Mouse (Mus musculus): ENCODE measurements around the gene Rassf2. TPM values are rescaled to one million over a fixed set of nuclear protein-coding genes. Genes with fewer than 3 reads are reported as not detected.
A peak's percentile ranks its signal among the peaks of the same experiment; 100 is the strongest.

The Rassf2 gene
- polyA plus RNA-seq, 1 experiment from 2014 or later, result 12.0 TPM

DNA sequence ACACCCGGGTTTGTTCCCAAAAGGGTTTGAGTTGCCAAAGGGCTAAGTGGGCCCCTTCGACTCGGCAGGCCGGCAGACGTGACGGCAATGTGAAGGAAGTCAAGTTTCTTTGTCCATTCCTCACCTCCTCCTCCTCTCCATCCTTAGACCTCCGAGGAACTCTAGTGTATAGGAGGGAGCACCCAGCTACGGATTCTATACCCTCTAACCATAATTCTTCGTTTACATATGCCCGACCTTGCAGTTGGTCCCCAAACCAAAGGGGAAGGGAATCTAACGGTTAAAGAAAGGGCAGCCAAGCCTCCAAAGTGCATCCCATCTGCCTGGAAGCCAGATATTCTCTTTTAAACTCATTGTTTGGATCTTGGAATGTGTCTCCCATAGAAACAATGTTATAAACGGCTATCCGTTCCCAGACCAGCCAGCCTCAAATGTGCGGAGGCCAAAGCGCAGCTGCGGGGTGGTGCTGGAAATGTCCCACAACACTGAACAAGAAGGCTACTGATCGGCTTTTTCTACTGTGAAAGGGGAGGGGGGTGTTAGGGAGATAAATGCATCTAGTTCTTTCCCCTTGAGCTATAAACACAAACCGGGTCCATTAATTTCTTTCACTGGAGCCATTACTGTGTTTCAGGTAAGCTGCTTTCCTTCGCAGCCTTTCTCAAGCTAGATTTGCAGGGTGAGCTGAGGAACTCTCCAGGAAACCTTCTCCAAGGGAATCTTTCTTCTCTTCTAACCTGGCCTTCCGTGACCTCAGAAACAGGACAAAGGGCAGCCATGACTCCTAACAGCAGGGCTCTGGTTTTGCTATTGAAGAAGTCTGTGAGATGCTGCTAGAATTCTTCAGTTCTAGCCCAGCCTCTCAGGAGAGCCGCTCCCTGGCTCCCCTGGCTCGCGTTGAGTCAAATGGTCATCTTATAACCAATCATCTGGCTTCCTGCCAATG lies 633 bp upstream of the Rassf2 start:
- peak; percentile 70 for DNase-seq (ENCODE audit: low spot score)
- H3K9me3 ChIP-seq (ENCODE audit: control insufficient read depth, low read length), result no peaks in the 10 kb centered on the region
- H3K27me3 ChIP-seq (replicated peaks; ENCODE audit: control insufficient read depth, insufficient read depth, low read length), result peaks cover 16% of the 10 kb centered on the region
- no peaks in the 10 kb centered on the region for H3K36me3 ChIP-seq (ENCODE audit: control insufficient read depth, insufficient read depth, low read length)
- H3K9ac ChIP-seq (ENCODE audit: low read length), result peak overlapping the region; percentile 50
- peak overlapping the region; percentile 95 for H3K4me2 ChIP-seq (ENCODE audit: low read length)
- peak; percentile 9; the same call in 1 of the 2 replicates for ATAC-seq (replicated peaks; ENCODE audit: low FRiP score, low TSS enrichment, low read depth)
- WGBS, result 16% methylated on average over 23 of the region's 23 CpGs
- peaks cover 11% of the 10 kb centered on the region; the same call in 1 of the 2 replicates for H3K4me1 ChIP-seq (replicated peaks; ENCODE audit: control insufficient read depth, insufficient read depth, low read length)
- peak overlapping the region; percentile 80 for H3K27ac ChIP-seq (ENCODE audit: low read depth)
- peak overlapping the region; percentile 52 for H3K4me3 ChIP-seq (ENCODE audit: low read depth, low read length)

DNA sequence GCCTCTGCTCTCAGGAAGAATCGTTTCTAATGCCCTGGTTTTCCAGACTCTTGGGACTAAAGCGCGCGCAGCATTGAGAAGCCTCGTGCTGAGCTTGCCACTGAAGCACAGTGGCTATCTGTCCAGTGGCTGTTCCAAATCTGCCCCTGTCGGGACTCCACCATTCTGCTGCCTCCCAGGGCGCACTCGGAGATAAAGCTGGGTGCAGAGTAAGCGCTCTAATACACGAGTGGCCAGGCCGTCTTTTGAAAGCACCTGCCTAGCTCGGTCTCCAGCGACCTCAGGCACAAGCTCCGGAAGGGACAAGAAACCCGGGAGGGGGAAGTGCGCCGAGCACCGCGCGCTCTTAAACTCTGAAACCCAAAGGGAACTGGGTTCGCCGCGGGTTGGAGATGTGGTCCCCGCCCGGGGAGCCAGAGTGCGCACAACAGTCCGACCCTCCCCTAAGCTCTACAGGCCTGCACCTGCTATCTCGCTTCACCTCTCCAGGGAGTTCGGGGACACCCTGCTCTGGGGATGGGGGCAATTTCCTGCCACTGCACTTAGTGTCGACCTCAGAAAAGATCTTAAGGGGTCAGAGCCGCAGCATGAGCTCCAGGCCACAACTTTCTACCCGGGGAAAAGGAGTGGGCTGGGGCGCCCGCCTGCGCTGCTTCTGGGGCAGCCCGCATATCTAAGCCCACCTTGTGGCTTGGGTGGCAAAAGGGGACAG lies 1.0 kb downstream of the Rassf2 start:
- peak overlapping the region; percentile 52 for H3K4me3 ChIP-seq (ENCODE audit: low read depth, low read length)
- peaks cover 16% of the 10 kb centered on the region for H3K27me3 ChIP-seq (replicated peaks; ENCODE audit: control insufficient read depth, insufficient read depth, low read length)
- no peaks in the 10 kb centered on the region for H3K36me3 ChIP-seq (ENCODE audit: control insufficient read depth, insufficient read depth, low read length)
- ATAC-seq (replicated peaks; ENCODE audit: low FRiP score, low TSS enrichment, low read depth), result peak; percentile 42
- H3K9ac ChIP-seq (ENCODE audit: low read length), result peak overlapping the region; percentile 45
- WGBS, result 1% methylated on average over 36 of the region's 36 CpGs
- DNase-seq (ENCODE audit: low spot score), result peak; percentile 76
- peak overlapping the region; percentile 95 for H3K4me2 ChIP-seq (ENCODE audit: low read length)
- 0 out of 2 replicates have a peak overlapping the region, but pooled peaks have one; percentile 11 for H3K27ac ChIP-seq (ENCODE audit: low read depth)
- peaks cover 11% of the 10 kb centered on the region; the same call in 1 of the 2 replicates for H3K4me1 ChIP-seq (replicated peaks; ENCODE audit: control insufficient read depth, insufficient read depth, low read length)
- H3K9me3 ChIP-seq (ENCODE audit: control insufficient read depth, low read length), result no peaks in the 10 kb centered on the region

DNA sequence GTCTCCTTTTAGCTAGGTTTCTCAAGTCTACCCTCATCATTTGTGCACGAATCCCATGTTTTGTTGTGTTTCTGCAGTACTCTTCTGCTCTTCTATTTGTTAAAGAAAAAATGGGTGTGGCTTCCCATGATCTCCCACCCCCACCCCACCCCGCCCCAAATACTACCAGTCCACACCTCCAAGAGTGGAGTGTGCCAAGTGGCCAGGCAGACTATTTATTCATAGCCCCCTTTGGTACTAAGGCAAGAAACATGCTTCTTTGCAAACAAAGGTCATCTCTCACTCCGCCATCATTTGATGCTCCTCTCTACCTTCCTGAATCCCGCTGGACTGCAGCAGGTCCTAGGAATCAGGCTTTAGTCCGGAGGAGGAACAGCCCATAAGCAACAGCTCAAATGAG lies 2.0 kb downstream of the Rassf2 start:
- Histone ChIP-seq H3K27me3 (replicated peaks; ENCODE audit: control insufficient read depth, insufficient read depth, low read length) (peaks cover 16% of the 10 kb centered on the region), H3K9me3 (ENCODE audit: control insufficient read depth, low read length) (no peaks in the 10 kb centered on the region), H3K4me1 (replicated peaks; ENCODE audit: control insufficient read depth, insufficient read depth, low read length) (peaks cover 11% of the 10 kb centered on the region; the same call in 1 of the 2 replicates), H3K36me3 (ENCODE audit: control insufficient read depth, insufficient read depth, low read length) (no peaks in the 10 kb centered on the region), H3K4me2 (ENCODE audit: low read length) (peak overlapping the region; percentile 95), H3K4me3 (ENCODE audit: low read depth, low read length) (no peak overlapping the region), H3K27ac (ENCODE audit: low read depth) (no peak overlapping the region), H3K9ac (ENCODE audit: low read length) (no peak overlapping the region)
- no peak for DNase-seq (ENCODE audit: low spot score)
- no peak for ATAC-seq (replicated peaks; ENCODE audit: low FRiP score, low TSS enrichment, low read depth)
- 50% methylated on average over 5 of the region's 5 CpGs for WGBS

DNA sequence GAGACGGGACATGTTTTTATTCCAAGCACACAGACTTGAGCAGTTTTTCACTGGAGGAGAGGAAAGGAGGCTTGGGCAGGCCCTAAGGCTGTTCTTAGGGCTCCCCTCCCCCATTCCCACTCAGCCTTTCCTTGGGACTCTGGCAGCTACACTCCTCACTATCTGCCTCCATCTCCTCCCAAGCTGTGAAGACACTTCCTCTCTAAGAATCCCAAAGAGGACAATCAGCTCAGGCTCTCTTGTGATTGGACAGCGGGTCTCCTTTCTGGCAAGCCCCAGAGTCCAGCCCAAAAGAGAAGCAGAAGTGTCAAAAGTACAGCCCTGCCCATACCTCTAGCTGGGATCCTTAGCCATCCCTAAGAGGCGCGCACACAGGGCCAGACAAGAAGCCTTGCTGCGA lies 2.7 kb downstream of the Rassf2 start:
- H3K4me1 ChIP-seq (replicated peaks; ENCODE audit: control insufficient read depth, insufficient read depth, low read length), result peaks cover 11% of the 10 kb centered on the region; the same call in 1 of the 2 replicates
- no peaks in the 10 kb centered on the region for H3K36me3 ChIP-seq (ENCODE audit: control insufficient read depth, insufficient read depth, low read length)
- peaks cover 16% of the 10 kb centered on the region for H3K27me3 ChIP-seq (replicated peaks; ENCODE audit: control insufficient read depth, insufficient read depth, low read length)
- H3K4me2 ChIP-seq (ENCODE audit: low read length), result no peak overlapping the region; the same call in 1 of the 2 replicates
- H3K4me3 ChIP-seq (ENCODE audit: low read depth, low read length), result no peak overlapping the region
- H3K27ac ChIP-seq (ENCODE audit: low read depth), result no peak overlapping the region
- no peaks in the 10 kb centered on the region for H3K9me3 ChIP-seq (ENCODE audit: control insufficient read depth, low read length)
- ATAC-seq (replicated peaks; ENCODE audit: low FRiP score, low TSS enrichment, low read depth), result no peak
- 71% methylated on average over 5 of the region's 5 CpGs for WGBS
- H3K9ac ChIP-seq (ENCODE audit: low read length), result no peak overlapping the region
- no peak for DNase-seq (ENCODE audit: low spot score)

DNA sequence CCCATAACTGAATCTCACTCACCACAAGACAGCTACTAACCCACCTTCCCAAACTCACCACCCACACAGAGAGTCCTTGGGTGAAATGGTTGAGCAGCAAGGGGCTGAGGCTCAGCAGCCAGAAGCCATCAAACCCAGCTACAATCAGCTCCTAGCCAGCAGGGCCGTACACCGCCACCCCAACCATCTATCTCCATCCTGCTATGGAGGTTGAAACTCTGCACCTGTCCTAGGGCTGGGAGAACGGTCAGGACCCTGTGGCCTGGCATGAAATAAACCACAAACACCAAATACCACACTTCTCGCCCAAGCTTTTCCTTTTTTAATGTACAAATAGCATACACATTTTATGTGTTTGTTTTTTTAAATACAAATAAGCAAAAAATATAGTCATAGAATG lies 6.0 kb downstream of the Rassf2 start:
- 82% methylated on average over 4 of the region's 4 CpGs for WGBS

DNA sequence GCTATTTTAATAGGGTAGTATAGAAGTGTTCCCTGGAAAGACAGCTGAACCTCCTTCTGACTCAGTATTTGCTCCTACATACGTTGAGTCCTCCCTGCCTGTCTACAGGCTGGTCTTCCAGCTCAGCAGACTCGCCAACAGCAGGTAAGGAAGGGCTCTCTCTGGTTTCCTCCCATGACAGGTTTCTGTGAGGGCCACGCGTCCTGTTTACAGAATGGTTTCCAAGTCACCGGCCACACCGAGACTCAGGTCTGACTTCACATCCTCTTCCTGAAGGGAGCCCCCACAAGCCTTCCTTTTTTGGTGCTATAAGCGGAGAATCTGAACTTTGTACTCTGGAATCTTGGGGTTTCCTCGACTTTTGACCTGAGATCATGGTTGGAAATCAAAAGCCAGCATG lies 7.4 kb downstream of the Rassf2 start:
- 69% methylated on average over 8 of the region's 8 CpGs for WGBS
- Histone ChIP-seq H3K27ac (ENCODE audit: low read depth) (no peak overlapping the region), H3K4me3 (ENCODE audit: low read depth, low read length) (no peak overlapping the region), H3K4me2 (ENCODE audit: low read length) (no peak overlapping the region), H3K27me3 (replicated peaks; ENCODE audit: control insufficient read depth, insufficient read depth, low read length) (no peaks in the 10 kb centered on the region; the same call in 1 of the 2 replicates), H3K4me1 (replicated peaks; ENCODE audit: control insufficient read depth, insufficient read depth, low read length) (0 out of 2 replicates have a peak, but pooled peaks cover 3% of the 10 kb centered on the region), H3K9ac (ENCODE audit: low read length) (no peak overlapping the region), H3K36me3 (ENCODE audit: control insufficient read depth, insufficient read depth, low read length) (no peaks in the 10 kb centered on the region), H3K9me3 (ENCODE audit: control insufficient read depth, low read length) (no peaks in the 10 kb centered on the region)
- DNase-seq (ENCODE audit: low spot score) (no peak), ATAC-seq (replicated peaks; ENCODE audit: low FRiP score, low TSS enrichment, low read depth) (no peak)

More for the DNA sequence above, 6.0 kb downstream of the Rassf2 start:
- Histone ChIP-seq H3K27ac (ENCODE audit: low read depth) (no peak overlapping the region), H3K9me3 (ENCODE audit: control insufficient read depth, low read length) (no peaks in the 10 kb centered on the region), H3K9ac (ENCODE audit: low read length) (no peak overlapping the region), H3K36me3 (ENCODE audit: control insufficient read depth, insufficient read depth, low read length) (no peaks in the 10 kb centered on the region), H3K4me1 (replicated peaks; ENCODE audit: control insufficient read depth, insufficient read depth, low read length) (peaks cover 5% of the 10 kb centered on the region; the same call in 1 of the 2 replicates), H3K4me3 (ENCODE audit: low read depth, low read length) (no peak overlapping the region), H3K27me3 (replicated peaks; ENCODE audit: control insufficient read depth, insufficient read depth, low read length) (peaks cover 10% of the 10 kb centered on the region), H3K4me2 (ENCODE audit: low read length) (no peak overlapping the region)
- ATAC-seq (replicated peaks; ENCODE audit: low FRiP score, low TSS enrichment, low read depth) (no peak), DNase-seq (ENCODE audit: low spot score) (no peak)

DNA sequence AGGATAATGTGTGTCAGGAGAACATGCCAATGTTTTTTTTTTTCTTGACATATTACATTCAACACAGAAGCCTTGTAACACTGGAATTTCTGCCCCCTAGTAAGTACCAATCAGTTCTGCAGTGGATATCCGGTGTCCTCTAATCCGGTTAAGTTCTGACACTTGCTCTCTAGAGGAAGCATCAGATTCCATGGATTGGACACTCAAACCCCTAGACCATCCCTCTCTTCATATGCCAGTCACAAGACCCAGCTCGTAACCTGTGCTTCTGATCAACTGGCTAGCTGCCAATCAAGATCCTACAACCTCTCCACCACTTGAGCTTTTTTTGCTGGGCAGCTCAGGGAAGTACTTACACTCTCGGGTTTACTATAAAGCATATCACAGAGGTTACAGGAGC lies 8.4 kb downstream of the Rassf2 start:
- no peak overlapping the region for H3K4me3 ChIP-seq (ENCODE audit: low read depth, low read length)
- H3K4me1 ChIP-seq (replicated peaks; ENCODE audit: control insufficient read depth, insufficient read depth, low read length), result 0 out of 2 replicates have a peak, but pooled peaks cover 5% of the 10 kb centered on the region
- DNase-seq (ENCODE audit: low spot score), result no peak
- H3K27me3 ChIP-seq (replicated peaks; ENCODE audit: control insufficient read depth, insufficient read depth, low read length), result no peaks in the 10 kb centered on the region
- H3K36me3 ChIP-seq (ENCODE audit: control insufficient read depth, insufficient read depth, low read length), result no peaks in the 10 kb centered on the region
- H3K9me3 ChIP-seq (ENCODE audit: control insufficient read depth, low read length), result no peaks in the 10 kb centered on the region
- 73% methylated on average over 4 of the region's 4 CpGs for WGBS
- no peak overlapping the region for H3K9ac ChIP-seq (ENCODE audit: low read length)
- no peak overlapping the region for H3K27ac ChIP-seq (ENCODE audit: low read depth)
- no peak for ATAC-seq (replicated peaks; ENCODE audit: low FRiP score, low TSS enrichment, low read depth)
- no peak overlapping the region for H3K4me2 ChIP-seq (ENCODE audit: low read length)

DNA sequence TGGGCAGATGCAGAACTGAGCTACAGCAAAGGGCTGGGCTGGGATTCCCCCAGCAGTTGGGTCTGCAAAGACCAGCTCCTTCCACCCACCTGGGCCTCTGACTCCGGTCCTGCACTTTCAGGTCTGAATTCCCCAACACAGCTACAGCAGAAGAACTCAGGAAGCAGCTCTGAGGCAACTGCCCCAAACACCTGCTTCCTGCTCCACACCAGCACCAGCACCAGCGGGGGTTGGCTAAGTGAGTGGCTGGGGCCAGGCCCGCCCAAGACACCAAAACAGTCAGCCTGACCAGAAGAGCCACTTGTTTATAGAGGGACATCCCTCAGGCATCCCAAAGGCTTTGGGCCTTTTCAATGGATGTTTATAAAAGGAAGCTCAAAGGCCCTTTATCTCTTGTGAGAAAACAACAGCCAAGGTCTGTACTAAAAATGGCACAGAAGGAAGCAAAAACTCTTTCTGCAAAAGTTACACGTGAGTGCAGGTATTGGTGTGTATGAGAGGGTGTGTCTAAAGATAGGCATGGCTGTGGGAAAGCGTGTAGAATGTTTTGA lies 9.0 kb downstream of the Rassf2 start:
- no peak overlapping the region for H3K27ac ChIP-seq (ENCODE audit: low read depth)
- 0 out of 2 replicates have a peak, but pooled peaks cover 5% of the 10 kb centered on the region for H3K4me1 ChIP-seq (replicated peaks; ENCODE audit: control insufficient read depth, insufficient read depth, low read length)
- H3K9me3 ChIP-seq (ENCODE audit: control insufficient read depth, low read length), result no peaks in the 10 kb centered on the region
- no peaks in the 10 kb centered on the region for H3K27me3 ChIP-seq (replicated peaks; ENCODE audit: control insufficient read depth, insufficient read depth, low read length)
- ATAC-seq (replicated peaks; ENCODE audit: low FRiP score, low TSS enrichment, low read depth) (no peak; the same call in 1 of the 2 replicates), DNase-seq (ENCODE audit: low spot score) (no peak)
- H3K4me2 ChIP-seq (ENCODE audit: low read length), result no peak overlapping the region
- H3K4me3 ChIP-seq (ENCODE audit: low read depth, low read length), result no peak overlapping the region
- H3K9ac ChIP-seq (ENCODE audit: low read length), result no peak overlapping the region
- WGBS, result 36% methylated on average over 5 of the region's 5 CpGs
- H3K36me3 ChIP-seq (ENCODE audit: control insufficient read depth, insufficient read depth, low read length), result no peaks in the 10 kb centered on the region

Measured in intestine, embryonic 14.5 days (tissue).